Mouse (Mus musculus): ENCODE measurements around the gene Arhgef7.
"Not testable (repeated sequence)": the region's sequence is repeated elsewhere in the genome, so short reads cannot be mapped to it uniquely, and the experiment has no call there.

The Arhgef7 gene

DNA sequence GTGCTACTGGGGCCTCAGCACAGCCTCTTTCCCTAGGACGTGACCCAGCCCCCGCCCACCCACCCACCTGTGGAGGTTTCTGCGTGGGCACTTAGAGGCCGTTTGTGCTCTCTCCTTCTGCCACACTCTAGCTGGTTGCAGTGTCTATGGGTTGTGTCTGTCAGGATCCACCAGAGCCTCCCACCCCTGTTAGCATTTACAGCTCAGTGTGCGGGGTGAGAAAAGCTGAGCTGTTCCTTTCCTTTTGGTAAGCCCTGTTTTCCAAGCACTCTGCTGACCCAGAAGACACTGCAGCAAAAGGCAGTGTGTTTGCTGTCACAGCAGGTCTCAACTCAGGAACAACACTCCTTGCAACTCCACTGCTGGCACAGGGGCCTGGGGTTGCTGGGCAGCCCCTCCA lies 106.7 kb downstream of the Arhgef7 start:
- no peak for DNase-seq (ENCODE audit: low spot score)

DNA sequence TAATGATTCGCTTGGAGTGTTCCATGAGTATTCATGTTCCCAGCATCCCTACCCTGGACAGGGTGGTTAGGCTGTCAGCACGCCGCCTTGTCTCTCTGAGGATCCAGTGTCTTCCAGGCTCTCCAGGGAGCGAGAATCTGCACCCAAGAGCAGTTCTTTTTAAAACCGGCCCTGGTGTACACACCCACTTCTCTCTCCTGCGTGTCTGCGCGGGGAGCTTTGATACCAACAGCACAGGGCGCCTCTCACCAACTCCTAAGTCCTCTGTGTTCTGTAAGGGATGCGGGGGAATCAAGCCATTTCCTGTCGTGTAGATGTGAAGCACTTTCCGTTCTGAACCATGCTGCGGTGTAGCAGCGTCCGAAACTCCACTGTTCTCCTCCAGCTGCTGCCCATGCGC lies 107.2 kb downstream of the Arhgef7 start:
- no peak for DNase-seq (ENCODE audit: low spot score)

DNA sequence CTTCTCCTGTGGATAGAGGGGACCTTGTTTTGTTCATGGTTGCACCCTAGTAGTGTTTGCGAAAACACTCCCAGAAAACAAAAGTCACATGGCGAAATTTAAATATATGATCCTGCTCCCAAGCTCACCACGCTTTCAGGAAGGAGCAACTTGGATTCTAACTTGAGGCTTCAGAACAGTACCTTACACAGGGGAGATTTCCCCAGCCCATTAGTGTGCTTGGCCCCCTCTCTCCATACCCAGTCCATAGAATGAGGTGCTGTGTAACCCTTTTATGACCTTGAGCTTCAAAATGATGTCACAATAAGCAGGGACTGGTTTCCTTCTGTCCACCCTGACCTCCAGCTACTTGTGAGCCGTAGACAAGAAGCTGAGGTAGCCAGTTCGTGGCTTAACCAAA lies 112.7 kb downstream of the Arhgef7 start, which contains the start of gene Tex29:
Gene Tex29, plus strand, starts transcription at position 301 of the 400 bp plus-strand sequence.
- DNase-seq (ENCODE audit: low spot score) = no peak

DNA sequence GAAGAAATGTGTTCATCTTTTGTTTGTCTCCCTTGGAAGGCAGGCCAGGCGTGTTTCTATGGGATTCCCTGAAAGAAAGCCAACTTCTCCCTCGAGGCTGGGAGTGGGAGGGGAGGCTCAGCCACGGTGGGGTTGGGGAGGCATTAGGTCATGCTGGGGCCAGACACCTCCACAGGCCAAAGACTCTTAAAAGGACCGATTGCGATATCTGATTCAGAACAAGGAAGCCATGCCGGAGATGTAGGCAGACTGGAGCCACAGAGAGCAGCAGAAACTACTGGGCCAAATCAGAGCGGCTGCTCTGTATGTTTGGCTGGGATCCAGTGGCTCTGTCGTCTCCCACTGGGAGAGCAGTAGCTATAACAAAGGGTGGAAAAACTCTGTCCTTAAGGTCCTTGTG lies 114.0 kb downstream of the Arhgef7 start:
- no peak for DNase-seq (ENCODE audit: low spot score)

DNA sequence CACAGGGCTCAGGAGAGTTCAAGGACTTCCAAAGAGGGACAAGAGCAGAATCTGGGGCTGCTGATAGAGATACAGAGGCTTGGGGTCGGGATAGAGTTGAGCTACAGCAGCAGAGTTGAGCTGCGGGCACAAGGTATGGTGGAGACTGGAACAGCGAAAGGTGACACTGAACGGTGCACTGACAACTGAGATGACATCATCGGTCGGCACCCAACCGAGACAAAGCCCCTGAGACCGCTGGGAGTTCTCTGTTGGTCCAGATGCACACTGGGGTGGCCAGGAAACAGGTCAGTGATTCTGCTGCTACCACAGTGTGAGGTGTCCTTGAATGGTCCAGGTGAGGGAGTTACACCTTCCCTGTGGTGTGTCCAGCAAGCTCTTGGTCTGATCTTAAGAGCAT lies 115.2 kb downstream of the Arhgef7 start:
- no peak for DNase-seq (ENCODE audit: low spot score)

DNA sequence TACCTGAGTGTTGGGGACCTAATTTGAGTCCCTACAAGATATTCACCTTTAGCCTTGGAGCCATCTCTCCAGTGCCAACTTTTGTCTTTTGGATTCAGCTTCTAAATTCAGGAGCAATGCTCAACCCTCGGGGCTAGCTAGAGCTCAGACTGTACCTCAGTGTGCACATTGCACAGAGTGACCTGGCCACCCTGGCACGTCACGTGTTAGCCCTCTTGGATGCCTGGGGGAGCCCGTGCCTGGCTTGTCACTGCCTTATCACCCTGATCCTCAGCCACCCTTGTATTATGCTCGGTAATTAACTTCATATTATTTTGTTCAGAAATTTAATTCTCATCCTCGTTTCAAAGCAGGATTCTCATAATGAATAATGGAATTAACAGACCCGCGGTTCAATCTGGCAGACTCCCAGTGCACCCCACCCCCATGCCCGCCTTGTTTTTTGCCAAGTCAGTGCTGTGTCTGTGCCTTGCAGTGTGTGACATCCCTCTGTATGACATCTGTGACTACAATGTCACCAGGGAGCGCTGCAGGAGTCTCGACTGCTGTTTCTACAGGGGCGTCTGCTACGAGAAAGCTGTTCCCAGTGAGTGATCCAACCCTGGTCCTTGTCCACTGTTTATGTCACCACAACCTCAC lies 116.3 kb downstream of the Arhgef7 start:
- no peak for DNase-seq (ENCODE audit: low spot score)

DNA sequence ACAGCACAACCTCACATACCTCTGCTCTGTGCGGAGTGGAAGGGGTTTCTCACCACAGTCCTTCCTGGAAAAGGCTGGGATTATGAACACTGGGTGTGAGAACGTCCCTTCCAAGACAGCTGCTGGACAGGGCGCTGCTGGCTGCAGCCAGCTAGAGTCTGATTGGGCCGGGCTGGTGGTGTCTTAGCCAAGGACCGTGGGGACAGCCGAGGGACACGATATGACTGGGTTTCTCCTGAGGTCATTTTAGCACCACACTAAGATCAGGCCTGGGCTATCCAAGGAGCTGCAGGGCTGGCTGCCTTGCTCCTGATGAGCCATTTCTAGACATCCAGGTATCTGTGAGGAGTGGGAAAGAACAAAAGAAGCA lies 116.8 kb downstream of the Arhgef7 start:
- DNase-seq (ENCODE audit: low spot score) = no peak

DNA sequence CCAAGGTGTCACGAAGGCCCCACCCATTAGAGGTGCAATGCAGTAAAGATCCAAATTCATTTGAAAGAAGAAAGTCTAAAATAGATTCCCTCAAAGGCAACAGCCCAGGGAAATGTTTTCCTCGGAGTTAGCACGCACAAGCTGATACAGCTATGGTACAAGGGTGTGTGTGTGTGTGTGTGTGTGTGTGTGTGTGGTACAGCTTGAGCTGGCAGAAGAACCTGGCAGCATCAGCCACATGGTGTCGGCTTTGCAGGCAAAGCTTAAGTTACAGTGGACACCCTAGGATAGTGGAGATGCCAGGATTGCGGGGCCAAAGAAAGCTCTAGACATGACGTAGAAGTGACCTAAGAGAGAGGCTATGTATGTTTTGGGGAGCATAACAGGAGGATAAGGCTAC lies 119.3 kb downstream of the Arhgef7 start:
- no peak for DNase-seq (ENCODE audit: low spot score)

DNA sequence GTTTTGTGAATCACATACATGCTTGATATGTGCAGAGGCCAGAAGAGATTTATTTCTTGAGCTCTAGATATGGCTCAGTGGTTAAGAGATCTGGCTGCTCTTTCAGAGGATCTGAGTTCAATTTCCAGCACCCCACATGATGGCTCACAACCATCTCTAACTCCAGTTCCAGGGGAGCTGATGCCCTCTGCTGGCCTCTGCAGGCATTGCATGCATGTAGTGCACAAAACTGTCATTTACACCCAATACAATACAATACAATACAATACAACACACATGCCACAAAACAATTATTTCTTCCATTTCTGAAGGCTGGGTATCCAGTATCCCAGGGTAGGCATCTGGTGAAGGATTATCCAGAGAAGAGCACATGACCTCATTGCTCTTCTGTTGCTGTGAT lies 140.3 kb downstream of the Arhgef7 start:
- DNase-seq (ENCODE audit: low spot score) = no peak

DNA sequence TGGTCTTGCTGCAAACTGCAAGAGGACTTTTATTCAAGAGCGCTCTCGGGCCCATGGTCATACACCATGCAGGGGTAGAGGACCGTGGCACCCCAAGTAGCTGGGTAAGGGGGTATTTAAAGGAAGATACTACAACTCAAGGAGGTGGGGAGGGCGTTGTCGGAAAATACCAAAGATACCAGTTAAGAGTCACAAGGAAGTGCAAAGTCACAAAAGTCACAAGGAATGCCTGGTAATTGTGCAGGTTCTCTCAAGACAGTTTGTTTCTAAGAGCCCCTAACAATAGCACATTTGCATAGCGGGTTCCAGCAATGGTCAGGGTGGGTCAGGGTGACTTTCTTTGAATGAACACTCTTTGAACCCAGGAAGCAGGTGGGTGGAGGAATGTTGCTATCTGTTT lies 146.7 kb downstream of the Arhgef7 start:
- not testable (repeated sequence) for DNase-seq (ENCODE audit: low spot score)

DNA sequence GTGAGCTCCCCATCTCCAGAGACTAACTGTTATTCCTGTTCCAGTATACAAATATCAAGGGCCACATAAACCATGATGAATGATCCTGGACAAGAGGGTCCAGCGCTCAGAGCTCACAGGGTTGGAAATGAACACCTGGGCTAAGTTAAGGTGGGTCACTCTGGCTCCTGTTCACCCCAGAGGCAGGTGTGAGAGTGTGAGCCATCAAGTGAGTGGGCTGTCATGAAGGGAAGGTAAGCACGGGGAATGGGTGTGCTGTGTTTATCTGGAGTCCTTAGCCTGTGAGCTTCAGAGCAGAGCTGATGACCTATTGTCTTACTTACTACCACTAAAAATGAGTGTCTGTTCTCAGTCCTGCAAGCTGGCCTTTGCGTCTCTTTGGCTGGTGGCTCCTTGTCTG lies 157.1 kb downstream of the Arhgef7 start:
- DNase-seq (ENCODE audit: low spot score) = no peak
